Mouse (Mus musculus) leukemia stem cell, adult 10-12 weeks (primary cell): ENCODE data around the gene Haao. TPM values are rescaled to one million over a fixed set of nuclear protein-coding genes. Genes with fewer than 3 reads are reported as not detected.

Source experiments
- polyA plus RNA-seq: library from polyadenylated mRNA; stranded (reverse); fragments of >175 nt; gene quantifications from 2 replicates; pipeline ENCODE4 v1.2.3, GENCODE M21; 2012; ENCODE audit warnings: low replicate concordance

Haao gene
- polyA plus RNA-seq, result 7.3 and 9.6 TPM in 2 replicates

DNA sequence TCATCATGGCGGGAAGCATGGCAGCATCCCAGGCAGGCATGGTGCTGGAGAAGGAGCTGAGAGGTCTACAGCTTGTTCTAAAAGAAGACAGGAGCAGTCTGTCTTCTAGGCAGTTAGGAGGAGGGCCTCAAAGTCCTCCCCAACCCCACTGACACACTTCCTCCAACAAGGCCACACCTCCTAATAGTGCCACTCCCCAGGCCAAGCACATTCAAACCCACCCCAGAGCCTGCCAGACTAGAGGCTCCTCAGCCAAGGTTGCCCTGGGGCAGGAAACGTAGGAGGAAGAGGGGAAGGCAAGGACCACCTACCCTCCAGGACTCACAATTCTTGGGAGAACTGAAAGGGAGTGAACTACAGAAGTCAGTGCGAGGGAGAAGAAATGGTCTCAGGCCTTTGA, at the start of gene Haao:
TSS of gene Haao (minus strand) at position 149 of the 400 bp plus-strand sequence.

Other genes with a start within 250 kb of the Haao start
- 0.05 and 0.07 TPM in 2 replicates for gene Kcng3, start 216.1 kb downstream of the Haao start, polyA plus RNA-seq
- gene Mta3, start 141.8 kb downstream of the Haao start, polyA plus RNA-seq, result 34.9 and 104 TPM in 2 replicates